Mouse (Mus musculus) limb, embryonic 11.5 days (tissue): Measurements from ENCODE around the gene Gcnt3. TPM values are rescaled to one million over a fixed set of nuclear protein-coding genes. Genes with fewer than 3 reads are reported as not detected.

Experiments
- ATAC-seq: fragments of 200-750 bp; cut with Nextera tagmentation; 2 replicates; pipeline ENCODE4 v1.8.0; 2017; ENCODE audit warnings: low read depth; ENCODE audit not compliant: insufficient number of reproducible peaks, low FRiP score, low TSS enrichment
- DNase-seq: peaks from one replicate; pipeline ENCODE4 v3.0.0-alpha.2; 2015; ENCODE audit warnings: low spot score
- H3K27ac ChIP-seq: fragments of 300-500 bp; sonication (generic); replicated peaks from 2 replicates; pipeline ENCODE4 v1.5.1; 2014; ENCODE audit warnings: low read depth, mild to moderate bottlenecking, low read length
- H3K27me3 ChIP-seq: fragments of 300-500 bp; sonication (generic); 2 replicates; pipeline ENCODE4 v1.6.1; 2014; ENCODE audit warnings: mild to moderate bottlenecking, low read length, mixed read lengths; ENCODE audit not compliant: control insufficient read depth, insufficient read depth
- H3K36me3 ChIP-seq: fragments of 300-500 bp; sonication (generic); 2 replicates; pipeline ENCODE4 v1.6.1; 2014; ENCODE audit warnings: mild to moderate bottlenecking, low read length, moderate library complexity, mixed read lengths; ENCODE audit not compliant: control insufficient read depth, insufficient read depth
- H3K4me1 ChIP-seq: fragments of 300-500 bp; sonication (generic); 2 replicates; pipeline ENCODE4 v1.6.1; 2014; ENCODE audit warnings: low read length, mixed read lengths; ENCODE audit not compliant: control insufficient read depth, insufficient read depth
- H3K4me2 ChIP-seq: fragments of 300-500 bp; sonication (generic); 2 replicates; pipeline ENCODE4 v1.6.1; 2014; ENCODE audit warnings: low read depth, mild to moderate bottlenecking, moderate library complexity; ENCODE audit not compliant: severe bottlenecking
- H3K4me3 ChIP-seq: fragments of 300-500 bp; sonication (generic); 2 replicates; pipeline ENCODE4 v1.5.1; 2014; ENCODE audit warnings: low read depth, low read length
- H3K9ac ChIP-seq: fragments of 300-500 bp; sonication (generic); 2 replicates; pipeline ENCODE4 v1.6.1; 2014; ENCODE audit warnings: mild to moderate bottlenecking, low read length
- H3K9me3 ChIP-seq: fragments of 300-500 bp; sonication (generic); 2 replicates; pipeline ENCODE4 v1.6.1; 2016; ENCODE audit warnings: low read length; ENCODE audit not compliant: control insufficient read depth
- WGBS: fragments of 180-500 bp; shearing (Covaris S2); extraction: QIAGEN DNeasy Blood & Tissue Kit; methylation state at CpG from one replicate; pipeline ENCODE4 v1.1.7; 2014; 5-methylcytosine and 5-hydroxymethylcytosine counted together
- polyA plus RNA-seq: library from polyadenylated mRNA; unstranded; fragments of >200 nt; fragmentation: Nextera tagmentation; extraction: Ambion mirVana; gene quantifications from 2 replicates; pipeline ENCODE4 v1.2.1, GENCODE M21; 2014

The Gcnt3 gene
- polyA plus RNA-seq, 1 experiment from 2014 or later: not detected

GRCm38 (mm10) chr9:70049416-70049783, 11.5 kb upstream of the Gcnt3 start:
- Histone ChIP-seq H3K4me2 (no peak overlapping the region), H3K9me3 (no peaks in the 10 kb centered on the region), H3K27me3 (no peaks in the 10 kb centered on the region), H3K27ac (no peak overlapping the region), H3K9ac (no peak overlapping the region), H3K4me1 (no peaks in the 10 kb centered on the region), H3K36me3 (no peaks in the 10 kb centered on the region), H3K4me3 (no peak overlapping the region)
- DNase-seq (no peak), ATAC-seq (no peak)
- 34% methylated on average over 3 of the region's 3 CpGs for WGBS

- DNase-seq: no peak
- no peaks in the 10 kb centered on the region for H3K27me3 ChIP-seq
- no peak overlapping the region for H3K4me3 ChIP-seq
- H3K9me3 ChIP-seq: no peaks in the 10 kb centered on the region
- no peak overlapping the region for H3K9ac ChIP-seq
- H3K4me1 ChIP-seq: no peaks in the 10 kb centered on the region
- no peaks in the 10 kb centered on the region for H3K36me3 ChIP-seq
- 63% methylated on average over 6 of the region's 6 CpGs for WGBS
- H3K4me2 ChIP-seq: no peak overlapping the region
- no peak overlapping the region for H3K27ac ChIP-seq
- ATAC-seq: no peak
These were observed 11.0 kb upstream of the Gcnt3 start for GRCm38 (mm10) chr9:70048751-70049415.

- no peaks in the 10 kb centered on the region for H3K9me3 ChIP-seq
- H3K4me1 ChIP-seq: no peaks in the 10 kb centered on the region
- no peaks in the 10 kb centered on the region for H3K36me3 ChIP-seq
- DNase-seq (no peak), ATAC-seq (no peak)
- 46% methylated on average over 5 of the region's 5 CpGs for WGBS
- H3K27me3 ChIP-seq: no peaks in the 10 kb centered on the region
- no peak overlapping the region for H3K27ac ChIP-seq
- no peak overlapping the region for H3K9ac ChIP-seq
- no peak overlapping the region for H3K4me3 ChIP-seq
- no peak overlapping the region for H3K4me2 ChIP-seq
These were observed 10.4 kb upstream of the Gcnt3 start for GRCm38 (mm10) chr9:70048280-70048679.

- Histone ChIP-seq H3K36me3 (no peaks in the 10 kb centered on the region; the same call in 1 of the 2 replicates), H3K9ac (no peak overlapping the region), H3K9me3 (no peaks in the 10 kb centered on the region), H3K4me2 (no peak overlapping the region), H3K4me1 (no peaks in the 10 kb centered on the region), H3K27me3 (no peaks in the 10 kb centered on the region), H3K4me3 (no peak overlapping the region), H3K27ac (no peak overlapping the region)
- WGBS: 56% methylated on average over 3 of the region's 3 CpGs
- ATAC-seq (no peak), DNase-seq (peak; percentile 24)
These were observed 10.0 kb upstream of the Gcnt3 start for GRCm38 (mm10) chr9:70047839-70048238.

- no peaks in the 10 kb centered on the region for H3K27me3 ChIP-seq
- no peaks in the 10 kb centered on the region; the same call in 1 of the 2 replicates for H3K36me3 ChIP-seq
- H3K27ac ChIP-seq: no peak overlapping the region
- no peak overlapping the region for H3K9ac ChIP-seq
- 88% methylated on average over 6 of the region's 6 CpGs for WGBS
- H3K9me3 ChIP-seq: no peaks in the 10 kb centered on the region
- no peak overlapping the region for H3K4me3 ChIP-seq
- H3K4me2 ChIP-seq: no peak overlapping the region
- DNase-seq (no peak), ATAC-seq (no peak)
- no peaks in the 10 kb centered on the region for H3K4me1 ChIP-seq
These were observed 8.4 kb upstream of the Gcnt3 start for GRCm38 (mm10) chr9:70046255-70046654.

- H3K4me3 ChIP-seq: no peak overlapping the region
- H3K36me3 ChIP-seq: no peaks in the 10 kb centered on the region; the same call in 1 of the 2 replicates
- H3K27ac ChIP-seq: no peak overlapping the region
- DNase-seq (no peak), ATAC-seq (no peak)
- no peak overlapping the region for H3K9ac ChIP-seq
- H3K9me3 ChIP-seq: no peaks in the 10 kb centered on the region
- no peaks in the 10 kb centered on the region for H3K4me1 ChIP-seq
- no peak overlapping the region for H3K4me2 ChIP-seq
- 79% methylated on average over 2 of the region's 2 CpGs for WGBS
- no peaks in the 10 kb centered on the region for H3K27me3 ChIP-seq
These were observed 7.0 kb upstream of the Gcnt3 start for GRCm38 (mm10) chr9:70044865-70045264.

GRCm38 (mm10) chr9:70042935-70043334, 5.0 kb upstream of the Gcnt3 start:
- no peaks in the 10 kb centered on the region for H3K4me1 ChIP-seq
- H3K27ac ChIP-seq: no peak overlapping the region
- no peaks in the 10 kb centered on the region; the same call in 1 of the 2 replicates for H3K36me3 ChIP-seq
- no peak overlapping the region for H3K4me3 ChIP-seq
- ATAC-seq (no peak), DNase-seq (no peak)
- 56% methylated on average over 1 of the region's 1 CpGs for WGBS
- H3K9ac ChIP-seq: no peak overlapping the region
- no peaks in the 10 kb centered on the region for H3K27me3 ChIP-seq
- no peaks in the 10 kb centered on the region for H3K9me3 ChIP-seq
- H3K4me2 ChIP-seq: no peak overlapping the region

GRCm38 (mm10) chr9:70042137-70042536, 4.2 kb upstream of the Gcnt3 start:
- Histone ChIP-seq H3K27ac (no peak overlapping the region), H3K9me3 (no peaks in the 10 kb centered on the region), H3K9ac (no peak overlapping the region), H3K4me1 (no peaks in the 10 kb centered on the region), H3K36me3 (no peaks in the 10 kb centered on the region; the same call in 1 of the 2 replicates), H3K4me3 (no peak overlapping the region), H3K27me3 (no peaks in the 10 kb centered on the region), H3K4me2 (no peak overlapping the region)
- ATAC-seq: no peak
- DNase-seq: no peak
- 95% methylated on average over 4 of the region's 4 CpGs for WGBS

GRCm38 (mm10) chr9:70040570-70040969, 2.7 kb upstream of the Gcnt3 start:
- no peak for DNase-seq
- no peaks in the 10 kb centered on the region for H3K9me3 ChIP-seq
- H3K4me1 ChIP-seq: no peaks in the 10 kb centered on the region
- H3K4me3 ChIP-seq: no peak overlapping the region
- H3K27ac ChIP-seq: no peak overlapping the region
- H3K27me3 ChIP-seq: no peaks in the 10 kb centered on the region
- H3K36me3 ChIP-seq: no peaks in the 10 kb centered on the region; the same call in 1 of the 2 replicates
- 87% methylated on average over 11 of the region's 11 CpGs for WGBS
- no peak overlapping the region for H3K4me2 ChIP-seq
- H3K9ac ChIP-seq: no peak overlapping the region
- no peak for ATAC-seq
